Mouse (Mus musculus) G1E (cell line): Measurements from ENCODE around the gene Chkb. TPM values are rescaled to one million over a fixed set of nuclear protein-coding genes. Genes with fewer than 3 reads are reported as not detected.

Experiments used
- ATAC-seq: 2 replicates; pipeline ENCODE4 v1.8.0; 2016; ENCODE audit warnings: mild to moderate bottlenecking; ENCODE audit not compliant: insufficient number of reproducible peaks, poor library complexity, low FRiP score, severe bottlenecking; ENCODE audit errors: extremely low read depth
- DNase-seq: peaks from one replicate; pipeline ENCODE4 v3.0.0; 2012; ENCODE audit warnings: low spot score
- H3K27me3 ChIP-seq: 2 replicates; pipeline ENCODE4 v1.6.1; 2012; ENCODE audit warnings: mild to moderate bottlenecking, low read length, inconsistent platforms; ENCODE audit not compliant: insufficient read depth
- H3K36me3 ChIP-seq: replicated peaks from 2 replicates; pipeline ENCODE3; 2012; ENCODE audit warnings: mild to moderate bottlenecking, inconsistent platforms
- H3K4me1 ChIP-seq: 2 replicates; pipeline ENCODE4 v1.6.1; 2012; ENCODE audit warnings: low read depth, low read length, inconsistent platforms, mixed read lengths; ENCODE audit not compliant: insufficient read depth
- H3K4me3 ChIP-seq: 2 replicates; pipeline ENCODE4 v1.5.1; 2012; ENCODE audit warnings: low read depth, mild to moderate bottlenecking, inconsistent platforms, low read length, moderate library complexity, mixed read lengths
- H3K9me3 ChIP-seq: replicated peaks from 2 replicates; pipeline ENCODE4 v1.6.1; 2012; ENCODE audit warnings: inconsistent platforms
- CTCF ChIP-seq: IDR thresholded peaks from 2 replicates; pipeline ENCODE4 v1.5.1; 2012; ENCODE audit warnings: low read depth, low read length, inconsistent platforms, mixed read lengths
- GATA1 ChIP-seq: IDR thresholded peaks from 2 replicates; pipeline ENCODE4 v1.6.1; 2012; ENCODE audit warnings: borderline replicate concordance, low read length, inconsistent platforms, mixed read lengths
- GATA2 ChIP-seq: IDR thresholded peaks from 2 replicates; pipeline ENCODE4 v1.6.1; 2012; ENCODE audit warnings: low read depth, low read length, inconsistent platforms, borderline replicate concordance
- POLR2AphosphoS5 ChIP-seq: IDR thresholded peaks from 2 replicates; pipeline ENCODE4 v1.6.1; 2012; ENCODE audit warnings: low read depth, low read length, inconsistent platforms; ENCODE audit not compliant: insufficient replicate concordance
- TAL1 ChIP-seq: conservative IDR thresholded peaks from 2 replicates; pipeline ENCODE4 v1.6.1; 2012; ENCODE audit warnings: low read depth, low read length, inconsistent platforms, mixed read lengths
- polyA plus RNA-seq: library from polyadenylated mRNA; stranded (reverse); fragments of >175 nt; gene quantifications from 2 replicates; pipeline ENCODE4 v1.2.3, GENCODE M21; 2012
- total RNA-seq, 2 experiments: library from RNA; stranded (forward) in 1 of 2; stranded (reverse) in 1 of 2; fragments of 200-1000 nt in 1 of 2; fragments of >200 nt in 1 of 2; fragmentation: Nextera tagmentation in 1 of 2; gene quantifications; 2 replicates each; pipeline ENCODE4 v1.2.3; 2014 to 2017

The Chkb gene
- total and polyA plus RNA-seq, 3 experiments = 32.8 to 85.4 (median 42.5) TPM

DNA sequence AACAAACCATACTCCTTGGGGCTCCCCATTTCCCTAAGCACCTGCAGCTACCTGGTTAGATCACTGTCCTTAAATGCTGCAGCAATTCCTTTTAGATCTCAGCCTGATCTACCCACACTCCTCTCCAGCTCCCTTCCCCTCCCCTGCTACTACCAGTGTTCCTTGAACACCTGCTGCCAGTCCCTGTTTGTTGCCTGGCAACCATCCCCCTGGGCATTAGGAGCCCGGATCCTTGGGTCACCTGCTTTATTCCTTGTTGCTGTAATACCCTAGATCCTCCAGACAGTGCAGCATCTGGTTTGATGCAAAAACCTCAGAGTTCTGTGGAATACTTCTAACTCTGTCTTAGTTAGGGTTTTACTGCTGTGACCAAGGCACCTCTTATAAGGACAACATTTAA is 35.3 kb upstream of the Chkb start:
- DNase-seq (no peak), ATAC-seq (no peak)
- Histone ChIP-seq H3K4me3 (no peak overlapping the region), H3K36me3 (no peaks in the 10 kb centered on the region), H3K4me1 (no peaks in the 10 kb centered on the region), H3K27me3 (peaks cover 5% of the 10 kb centered on the region; the same call in 1 of the 2 replicates), H3K9me3 (no peaks in the 10 kb centered on the region)
- TF ChIP-seq GATA2 (no peak), GATA1 (no peak), TAL1 (no peak), CTCF (no peak), POLR2AphosphoS5 (no peak)

DNA sequence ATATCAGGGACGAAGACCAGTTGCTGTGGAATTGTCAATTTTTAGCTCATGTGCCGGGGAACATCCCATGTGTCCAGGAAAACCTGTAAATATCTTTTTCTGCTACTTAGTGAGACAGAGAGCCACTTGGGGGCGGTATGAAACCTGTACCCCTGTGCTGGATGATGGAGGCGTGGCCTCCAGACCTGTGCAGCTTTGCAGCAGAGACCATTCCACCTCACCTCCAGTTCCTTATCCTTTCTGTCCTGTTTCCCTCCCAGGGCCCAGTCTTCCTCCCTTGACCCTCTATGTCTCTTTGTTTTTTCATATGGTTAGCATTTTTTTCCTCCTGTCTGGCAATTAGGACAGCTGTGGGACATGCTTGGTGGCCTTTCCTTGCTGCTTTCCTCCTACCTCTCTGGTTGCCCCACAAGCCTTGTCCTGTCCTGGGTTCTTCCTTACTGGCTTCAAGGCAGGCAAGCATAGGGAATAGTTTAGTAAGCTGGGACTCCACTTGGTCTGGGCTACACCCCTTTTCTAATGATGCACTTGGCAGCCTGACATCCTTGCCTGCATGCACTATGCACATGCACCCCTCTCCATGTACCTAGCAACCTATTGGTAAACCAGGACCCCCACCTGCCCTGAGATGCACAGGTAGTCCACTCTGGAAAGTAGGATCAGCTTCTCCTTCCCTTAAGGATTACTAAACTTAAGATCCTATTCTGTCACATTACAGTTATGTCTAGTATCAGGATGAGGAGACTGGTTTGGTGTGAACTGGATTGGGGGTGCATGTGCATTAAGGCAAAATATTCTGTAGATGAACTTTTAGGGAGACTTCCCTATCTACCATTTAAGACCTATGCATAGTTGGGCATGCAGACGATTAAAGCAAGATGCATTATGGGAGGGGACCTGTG is 33.9 kb upstream of the Chkb start:
- ATAC-seq (no peak), DNase-seq (no peak)
- no peaks in the 10 kb centered on the region for H3K4me1 ChIP-seq
- H3K9me3 ChIP-seq = no peaks in the 10 kb centered on the region
- peaks cover 10% of the 10 kb centered on the region; the same call in 1 of the 2 replicates for H3K27me3 ChIP-seq
- TF ChIP-seq GATA2 (no peak), GATA1 (no peak), CTCF (no peak), TAL1 (no peak), POLR2AphosphoS5 (no peak)
- no peaks in the 10 kb centered on the region for H3K36me3 ChIP-seq
- H3K4me3 ChIP-seq = no peak overlapping the region

DNA sequence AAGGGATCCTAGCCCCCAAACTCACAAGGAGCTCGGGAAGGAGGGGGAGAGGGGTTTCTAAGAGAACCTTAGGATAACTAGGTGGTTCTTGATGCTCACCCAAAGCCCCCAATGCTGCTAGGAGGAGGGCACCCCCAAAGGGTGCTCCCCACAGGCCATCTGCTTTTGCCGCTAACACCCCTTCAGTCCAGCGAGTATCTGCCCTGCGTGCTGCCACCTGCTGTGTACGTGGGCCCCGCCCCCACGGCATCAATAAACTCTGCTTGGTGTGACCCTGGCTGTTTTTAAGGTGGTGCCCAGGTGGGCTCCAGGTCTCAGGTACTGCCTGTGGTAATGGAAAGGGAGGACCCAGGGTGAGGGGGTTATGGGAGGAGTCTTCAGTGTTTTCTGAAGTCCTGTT is 32.5 kb upstream of the Chkb start:
- DNase-seq = no peak
- H3K4me3 ChIP-seq = no peak overlapping the region
- no peaks in the 10 kb centered on the region for H3K9me3 ChIP-seq
- ATAC-seq = no peak
- TF ChIP-seq POLR2AphosphoS5 = no peak
- no peak for TF ChIP-seq GATA2
- no peak for TF ChIP-seq GATA1
- no peaks in the 10 kb centered on the region for H3K36me3 ChIP-seq
- H3K27me3 ChIP-seq = peaks cover 13% of the 10 kb centered on the region; the same call in 1 of the 2 replicates
- no peaks in the 10 kb centered on the region for H3K4me1 ChIP-seq

DNA sequence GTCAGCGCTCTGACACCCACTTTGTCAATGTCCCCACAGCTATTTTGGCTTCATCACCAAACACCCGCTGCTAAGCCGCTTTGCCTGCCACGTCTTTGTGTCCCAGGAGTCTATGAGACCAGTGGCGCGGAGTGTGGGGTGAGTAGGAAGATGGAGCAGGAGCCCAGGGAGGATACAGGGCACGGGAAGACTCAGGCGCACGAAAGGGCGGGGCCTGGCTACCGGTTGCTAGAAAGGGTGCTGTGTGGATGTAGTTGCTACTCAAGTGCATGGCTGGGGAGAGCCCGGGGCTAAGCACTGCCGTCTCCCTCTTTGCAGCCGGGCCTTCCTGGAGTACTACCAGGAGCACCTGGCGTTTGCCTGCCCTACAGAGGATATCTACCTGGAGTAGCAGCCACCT is 31.6 kb upstream of the Chkb start:
- H3K4me3 ChIP-seq = no peak overlapping the region
- H3K9me3 ChIP-seq = no peaks in the 10 kb centered on the region
- H3K27me3 ChIP-seq = peaks cover 13% of the 10 kb centered on the region; the same call in 1 of the 2 replicates
- DNase-seq = no peak
- TF ChIP-seq CTCF = no peak
- TF ChIP-seq TAL1 = no peak
- TF ChIP-seq GATA1 = no peak
- TF ChIP-seq GATA2 = no peak
- TF ChIP-seq POLR2AphosphoS5 = no peak
- ATAC-seq = no peak
- H3K4me1 ChIP-seq = no peaks in the 10 kb centered on the region
- no peaks in the 10 kb centered on the region for H3K36me3 ChIP-seq

DNA sequence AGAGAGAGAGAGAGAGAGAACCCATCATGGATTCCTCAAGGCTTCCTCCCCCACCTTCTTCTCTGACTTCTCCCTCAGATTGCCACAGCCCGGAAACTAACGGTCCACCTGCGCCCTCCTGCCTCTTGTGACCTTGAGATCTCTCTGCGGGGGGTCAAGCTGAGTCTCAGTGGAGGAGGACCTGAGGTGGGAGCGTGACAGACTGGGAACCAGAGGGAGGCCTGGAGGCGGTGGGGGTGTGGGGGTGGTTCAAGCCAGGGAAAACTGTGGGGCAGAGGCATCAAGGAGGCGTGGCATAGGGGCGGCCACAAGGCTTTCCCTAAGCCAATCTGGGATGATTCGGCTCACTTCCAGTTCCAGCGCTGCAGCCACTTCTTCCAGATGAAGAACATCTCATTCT is 30.6 kb upstream of the Chkb start:
- Histone ChIP-seq H3K9me3 (no peaks in the 10 kb centered on the region), H3K4me3 (no peak overlapping the region), H3K27me3 (peaks cover 13% of the 10 kb centered on the region; the same call in 1 of the 2 replicates), H3K36me3 (no peaks in the 10 kb centered on the region), H3K4me1 (no peaks in the 10 kb centered on the region)
- no peak for DNase-seq
- TF ChIP-seq GATA2 (no peak), TAL1 (no peak), GATA1 (no peak), POLR2AphosphoS5 (no peak), CTCF (no peak)
- ATAC-seq = no peak

DNA sequence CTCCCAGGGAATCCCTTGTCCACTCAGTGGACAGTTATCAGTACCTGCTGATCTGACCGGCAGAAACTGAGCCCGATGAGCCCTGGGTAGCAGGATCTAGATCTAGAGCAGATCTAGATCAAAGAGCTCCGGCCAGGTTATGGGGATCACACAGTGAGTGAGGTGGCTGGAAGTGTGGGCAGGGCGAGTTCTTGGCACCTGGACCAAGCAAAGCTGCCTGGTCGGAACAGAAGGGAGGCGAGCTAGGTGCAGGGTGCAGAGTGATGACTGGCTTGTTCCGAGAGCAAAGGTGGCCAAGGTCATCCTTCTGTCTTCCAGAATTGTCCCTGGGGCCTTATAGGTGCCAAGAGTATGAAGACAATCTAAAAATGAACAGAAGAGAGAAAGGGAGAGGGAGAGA is 30.1 kb upstream of the Chkb start:
- DNase-seq = no peak
- no peak for TF ChIP-seq GATA2
- TF ChIP-seq TAL1 = no peak
- no peaks in the 10 kb centered on the region for H3K4me1 ChIP-seq
- no peak overlapping the region for H3K4me3 ChIP-seq
- peaks cover 13% of the 10 kb centered on the region; the same call in 1 of the 2 replicates for H3K27me3 ChIP-seq
- ATAC-seq = no peak
- no peaks in the 10 kb centered on the region for H3K36me3 ChIP-seq
- H3K9me3 ChIP-seq = no peaks in the 10 kb centered on the region
